Mouse (Mus musculus): ENCODE results near the gene Apela. TPM values are rescaled to one million over a fixed set of nuclear protein-coding genes. Genes with fewer than 3 reads are reported as not detected.

Apela gene
- polyA plus RNA-seq, 1 experiment from 2014 or later = 0.45 TPM

DNA sequence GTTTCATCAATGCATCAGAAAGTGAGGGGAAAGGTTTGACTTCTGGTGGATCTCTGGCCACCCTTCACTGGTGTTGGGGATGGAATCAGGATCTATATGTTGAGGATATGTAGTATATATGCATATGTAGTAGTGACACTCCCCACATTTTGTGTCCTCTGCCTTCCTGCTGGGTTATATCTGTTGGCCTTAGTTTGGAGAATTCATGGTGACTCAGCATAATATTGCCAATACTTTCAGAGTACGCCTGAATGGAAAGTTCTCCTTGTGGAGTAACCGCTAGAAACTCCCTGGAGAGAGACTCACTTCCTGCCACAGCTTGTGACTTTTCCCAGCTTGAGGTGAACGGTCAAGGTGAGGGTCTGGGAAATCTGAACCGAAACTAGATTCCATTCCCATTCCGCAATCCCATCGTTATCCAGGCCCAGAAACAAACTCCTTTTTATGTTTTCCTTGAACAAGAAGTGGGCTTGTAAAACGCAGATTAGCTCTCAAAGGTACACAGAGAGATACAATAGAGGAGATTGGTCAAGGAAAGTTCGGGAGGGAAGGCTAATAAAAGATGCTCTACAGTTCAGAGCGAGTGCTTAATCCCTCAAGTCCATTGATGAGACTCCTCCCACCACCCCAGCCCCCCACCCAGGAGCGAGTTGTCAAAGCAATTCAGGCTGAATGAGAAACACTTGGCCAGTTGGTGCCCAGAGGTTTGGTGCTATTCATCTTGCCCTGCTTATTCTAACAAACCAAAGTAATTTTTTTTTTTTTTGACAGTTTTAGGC lies 30.7 kb upstream of the Apela start:
- no peaks in the 10 kb centered on the region for H3K4me1 ChIP-seq (replicated peaks; ENCODE audit: control insufficient read depth, insufficient read depth)
- WGBS = 48% methylated on average over 10 of the region's 10 CpGs
- no peak for DNase-seq (ENCODE audit: low spot score)

DNA sequence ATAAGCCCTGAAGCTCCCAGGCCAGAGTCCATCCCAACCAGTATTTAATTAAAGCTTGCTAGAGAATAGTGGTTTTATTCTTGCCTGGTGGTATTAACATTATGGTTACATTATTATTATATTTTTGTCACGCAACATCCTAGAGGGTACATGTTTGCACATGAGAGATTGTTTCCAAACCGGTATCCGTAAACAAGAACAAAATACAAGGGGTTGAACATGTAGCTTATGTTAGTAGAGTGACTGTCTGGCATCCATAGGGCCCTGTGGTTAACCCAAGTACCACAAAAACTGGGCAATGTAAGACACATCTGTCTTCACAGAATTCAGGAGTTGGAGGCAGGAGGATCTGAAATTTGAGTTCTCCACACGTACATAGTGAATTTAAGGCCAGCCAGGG lies 29.9 kb upstream of the Apela start:
- no peak for ATAC-seq (ENCODE audit: low FRiP score, low TSS enrichment)
- Histone ChIP-seq H3K9me3 (ENCODE audit: control insufficient read depth, low read length) (no peaks in the 10 kb centered on the region), H3K4me3 (ENCODE audit: low read depth, low read length) (no peak overlapping the region), H3K4me1 (replicated peaks; ENCODE audit: control insufficient read depth, insufficient read depth) (no peaks in the 10 kb centered on the region), H3K27me3 (ENCODE audit: control insufficient read depth, insufficient read depth, low read length) (no peaks in the 10 kb centered on the region), H3K36me3 (ENCODE audit: control insufficient read depth, insufficient read depth, low read length) (no peaks in the 10 kb centered on the region), H3K4me2 (replicated peaks; ENCODE audit: low read depth) (no peak overlapping the region), H3K9ac (ENCODE audit: low read length) (no peak overlapping the region), H3K27ac (replicated peaks) (no peak overlapping the region)
- DNase-seq (ENCODE audit: low spot score) = no peak
- 93% methylated on average over 4 of the region's 4 CpGs for WGBS
- no peak for TF ChIP-seq EP300 (optimal IDR thresholded peaks at IDR 0.05)
- no peak for TF ChIP-seq CTCF (IDR thresholded peaks at IDR 0.05; ENCODE audit: low read depth)

More for the DNA sequence above, 30.7 kb upstream of the Apela start:
- no peak for ATAC-seq (ENCODE audit: low FRiP score, low TSS enrichment)
- H3K36me3 ChIP-seq (ENCODE audit: control insufficient read depth, insufficient read depth, low read length) = no peaks in the 10 kb centered on the region
- H3K4me3 ChIP-seq (ENCODE audit: low read depth, low read length) = no peak overlapping the region
- no peak overlapping the region for H3K4me2 ChIP-seq (replicated peaks; ENCODE audit: low read depth)
- no peak overlapping the region for H3K9ac ChIP-seq (ENCODE audit: low read length)
- H3K27ac ChIP-seq (replicated peaks) = no peak overlapping the region
- H3K27me3 ChIP-seq (ENCODE audit: control insufficient read depth, insufficient read depth, low read length) = no peaks in the 10 kb centered on the region
- TF ChIP-seq EP300 (optimal IDR thresholded peaks at IDR 0.05) (no peak), CTCF (IDR thresholded peaks at IDR 0.05; ENCODE audit: low read depth) (no peak)
- H3K9me3 ChIP-seq (ENCODE audit: control insufficient read depth, low read length) = no peaks in the 10 kb centered on the region

- no peak for DNase-seq (ENCODE audit: low spot score)
- H3K36me3 ChIP-seq (ENCODE audit: control insufficient read depth, insufficient read depth, low read length) = no peaks in the 10 kb centered on the region
- ATAC-seq (ENCODE audit: low FRiP score, low TSS enrichment) = no peak
- H3K9ac ChIP-seq (ENCODE audit: low read length) = no peak overlapping the region
- no peak for TF ChIP-seq EP300 (optimal IDR thresholded peaks at IDR 0.05)
- no peak for TF ChIP-seq CTCF (IDR thresholded peaks at IDR 0.05; ENCODE audit: low read depth)
- no peaks in the 10 kb centered on the region for H3K27me3 ChIP-seq (ENCODE audit: control insufficient read depth, insufficient read depth, low read length)
- no peak overlapping the region for H3K4me3 ChIP-seq (ENCODE audit: low read depth, low read length)
- WGBS = 87% methylated on average over 3 of the region's 3 CpGs
- no peaks in the 10 kb centered on the region for H3K4me1 ChIP-seq (replicated peaks; ENCODE audit: control insufficient read depth, insufficient read depth)
- no peaks in the 10 kb centered on the region for H3K9me3 ChIP-seq (ENCODE audit: control insufficient read depth, low read length)
- no peak overlapping the region for H3K4me2 ChIP-seq (replicated peaks; ENCODE audit: low read depth)
- no peak overlapping the region for H3K27ac ChIP-seq (replicated peaks)
These were observed 28.5 kb upstream of the Apela start for GRCm38 (mm10) chr8:65065622-65066021.

DNA sequence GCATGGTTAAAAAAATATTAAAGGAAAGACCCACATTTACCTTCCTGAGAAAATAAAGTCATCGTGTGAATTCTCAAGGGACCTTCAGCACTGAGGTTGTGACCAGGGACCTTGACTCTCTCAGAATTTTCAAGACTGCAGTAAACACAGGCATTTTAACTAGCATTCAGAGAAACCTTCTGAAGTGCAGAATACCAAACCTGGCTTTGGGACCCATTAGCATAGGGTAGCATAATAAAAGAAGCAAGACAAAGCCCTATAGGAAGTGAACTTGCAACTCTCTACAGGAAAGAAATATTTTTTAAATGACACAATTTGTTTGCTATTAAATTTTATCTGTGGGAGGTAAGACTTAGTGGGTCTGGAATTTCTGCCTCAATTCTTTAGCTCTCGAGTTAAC lies 26.9 kb upstream of the Apela start:
- Histone ChIP-seq H3K9ac (ENCODE audit: low read length) (no peak overlapping the region), H3K4me2 (replicated peaks; ENCODE audit: low read depth) (no peak overlapping the region), H3K4me1 (replicated peaks; ENCODE audit: control insufficient read depth, insufficient read depth) (no peaks in the 10 kb centered on the region), H3K36me3 (ENCODE audit: control insufficient read depth, insufficient read depth, low read length) (no peaks in the 10 kb centered on the region), H3K27me3 (ENCODE audit: control insufficient read depth, insufficient read depth, low read length) (no peaks in the 10 kb centered on the region), H3K4me3 (ENCODE audit: low read depth, low read length) (no peak overlapping the region), H3K9me3 (ENCODE audit: control insufficient read depth, low read length) (no peaks in the 10 kb centered on the region), H3K27ac (replicated peaks) (no peak overlapping the region)
- 60% methylated on average over 2 of the region's 2 CpGs for WGBS
- TF ChIP-seq EP300 (optimal IDR thresholded peaks at IDR 0.05) = no peak
- TF ChIP-seq CTCF (IDR thresholded peaks at IDR 0.05; ENCODE audit: low read depth) = no peak
- DNase-seq (ENCODE audit: low spot score) = no peak
- no peak for ATAC-seq (ENCODE audit: low FRiP score, low TSS enrichment)

- Histone ChIP-seq H3K4me3 (ENCODE audit: low read depth, low read length) (no peak overlapping the region), H3K9me3 (ENCODE audit: control insufficient read depth, low read length) (no peaks in the 10 kb centered on the region), H3K9ac (ENCODE audit: low read length) (no peak overlapping the region), H3K4me2 (replicated peaks; ENCODE audit: low read depth) (no peak overlapping the region), H3K27me3 (ENCODE audit: control insufficient read depth, insufficient read depth, low read length) (no peaks in the 10 kb centered on the region), H3K4me1 (replicated peaks; ENCODE audit: control insufficient read depth, insufficient read depth) (no peaks in the 10 kb centered on the region), H3K36me3 (ENCODE audit: control insufficient read depth, insufficient read depth, low read length) (no peaks in the 10 kb centered on the region), H3K27ac (replicated peaks) (no peak overlapping the region)
- DNase-seq (ENCODE audit: low spot score) = no peak
- no peak for TF ChIP-seq CTCF (IDR thresholded peaks at IDR 0.05; ENCODE audit: low read depth)
- no peak for TF ChIP-seq EP300 (optimal IDR thresholded peaks at IDR 0.05)
- 84% methylated on average over 4 of the region's 4 CpGs for WGBS
- ATAC-seq (ENCODE audit: low FRiP score, low TSS enrichment) = no peak
These were observed 25.1 kb upstream of the Apela start for GRCm38 (mm10) chr8:65062195-65062594.

DNA sequence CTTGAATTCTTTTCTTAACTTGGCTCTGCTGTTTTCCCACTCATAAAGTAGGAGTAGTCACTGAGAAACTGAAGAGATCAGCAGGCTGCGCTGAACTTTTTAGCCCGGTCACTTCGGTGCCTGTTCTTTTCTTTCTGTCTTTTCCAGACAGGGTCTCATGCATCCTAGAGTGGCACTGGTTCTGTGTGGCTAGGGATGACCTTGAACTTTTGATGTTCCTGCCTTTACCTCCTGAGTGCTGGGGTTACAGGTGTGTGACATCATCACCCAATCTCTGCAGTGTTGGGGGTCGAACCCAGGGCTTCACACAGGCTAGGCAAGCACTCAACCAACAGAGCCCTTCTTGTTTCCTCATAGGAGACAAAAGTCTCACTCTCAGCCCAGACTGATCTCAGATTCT lies 19.6 kb upstream of the Apela start:
- Histone ChIP-seq H3K27ac (replicated peaks) (no peak overlapping the region), H3K9ac (ENCODE audit: low read length) (no peak overlapping the region), H3K4me2 (replicated peaks; ENCODE audit: low read depth) (no peak overlapping the region), H3K4me3 (ENCODE audit: low read depth, low read length) (no peak overlapping the region), H3K36me3 (ENCODE audit: control insufficient read depth, insufficient read depth, low read length) (no peaks in the 10 kb centered on the region), H3K4me1 (replicated peaks; ENCODE audit: control insufficient read depth, insufficient read depth) (no peaks in the 10 kb centered on the region), H3K9me3 (ENCODE audit: control insufficient read depth, low read length) (no peaks in the 10 kb centered on the region), H3K27me3 (ENCODE audit: control insufficient read depth, insufficient read depth, low read length) (no peaks in the 10 kb centered on the region)
- ATAC-seq (ENCODE audit: low FRiP score, low TSS enrichment) = no peak
- no peak for DNase-seq (ENCODE audit: low spot score)
- no peak for TF ChIP-seq EP300 (optimal IDR thresholded peaks at IDR 0.05)
- no peak for TF ChIP-seq CTCF (IDR thresholded peaks at IDR 0.05; ENCODE audit: low read depth)
- 91% methylated on average over 4 of the region's 4 CpGs for WGBS

Measured in stomach, postnatal 0 days (tissue).